Mouse (Mus musculus): ENCODE measurements around the gene Gramd1b. TPM values are rescaled to one million over a fixed set of nuclear protein-coding genes. Genes with fewer than 3 reads are reported as not detected.

The Gramd1b gene
- total and polyA plus RNA-seq, 2 experiments from 2014 or later, result 3.2 to 17.4 TPM

DNA sequence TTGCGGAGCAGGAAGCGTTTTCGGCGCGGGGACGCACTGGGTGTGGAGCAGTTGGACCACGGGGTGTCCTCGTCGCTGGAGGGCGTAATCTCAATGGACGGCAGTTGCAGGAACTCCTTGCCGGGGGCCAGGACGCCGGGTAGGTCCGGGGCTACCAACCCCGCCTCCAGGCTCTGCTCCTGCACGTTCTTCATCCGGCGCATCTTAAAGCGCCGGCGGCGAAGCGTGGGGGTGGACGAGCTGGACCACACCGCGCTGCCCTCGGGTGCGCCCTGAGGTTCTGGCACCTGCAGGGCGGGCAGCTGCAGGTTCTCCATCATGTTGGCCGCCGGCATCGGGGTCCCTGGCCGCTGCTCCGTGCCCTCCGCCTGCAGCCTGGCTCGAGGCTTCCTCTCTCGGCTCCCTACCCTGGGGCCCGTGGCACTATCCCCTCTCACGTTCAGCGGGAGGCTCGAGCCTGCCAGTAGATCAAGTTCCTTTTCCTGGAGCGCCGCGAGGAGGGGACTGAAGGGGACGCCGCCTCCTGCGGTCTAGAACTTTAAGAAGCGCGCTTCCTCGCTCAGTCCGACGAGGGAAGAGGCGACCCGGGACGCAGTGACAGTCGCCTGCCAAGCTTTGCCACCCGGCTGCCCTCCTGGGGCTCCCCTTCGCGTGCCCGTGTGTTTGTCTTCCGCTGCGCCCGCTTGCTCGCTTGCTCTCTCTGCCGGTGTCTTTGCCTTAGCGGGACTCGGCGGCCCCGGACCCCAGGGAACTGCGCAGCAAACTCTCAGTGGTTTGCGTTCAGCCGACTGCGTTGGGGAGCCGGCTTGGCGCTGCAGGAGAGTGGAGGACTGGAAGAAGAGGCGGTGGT lies 75.6 kb downstream of the Gramd1b start:
- Histone ChIP-seq H3K27me3 (ENCODE audit: control insufficient read depth, insufficient read depth, low read length) (no peaks in the 10 kb centered on the region), H3K4me1 (ENCODE audit: control insufficient read depth, insufficient read depth) (peaks cover 3% of the 10 kb centered on the region; the same call in 1 of the 2 replicates), H3K4me2 (ENCODE audit: low read depth, low read length) (peak overlapping the region; percentile 98), H3K4me3 (ENCODE audit: low read depth, low read length) (peak overlapping the region; percentile 74), H3K9me3 (replicated peaks; ENCODE audit: control insufficient read depth, low read length) (no peaks in the 10 kb centered on the region), H3K36me3 (replicated peaks; ENCODE audit: control insufficient read depth, insufficient read depth, low read length) (no peaks in the 10 kb centered on the region), H3K9ac (replicated peaks; ENCODE audit: low read depth, low read length) (peak overlapping the region; percentile 49), H3K27ac (ENCODE audit: low read depth) (peak overlapping the region; percentile 79)
- TF ChIP-seq CTCF (IDR thresholded peaks at IDR 0.05; ENCODE audit: low read depth), result no peak
- no peak for TF ChIP-seq EP300 (IDR thresholded peaks at IDR 0.05; ENCODE audit: low read depth)
- WGBS, result under 1% methylated on average over 77 of the region's 77 CpGs
- DNase-seq (ENCODE audit: low spot score) (peak; percentile 48), ATAC-seq (ENCODE audit: insufficient read depth, low read depth) (peak; percentile 55)

- H3K4me1 ChIP-seq (ENCODE audit: control insufficient read depth, insufficient read depth), result 0 out of 2 replicates have a peak, but pooled peaks cover 3% of the 10 kb centered on the region
- peak overlapping the region; percentile 74 for H3K4me3 ChIP-seq (ENCODE audit: low read depth, low read length)
- no peak for DNase-seq (ENCODE audit: low spot score)
- H3K9ac ChIP-seq (replicated peaks; ENCODE audit: low read depth, low read length), result peak overlapping the region; percentile 49
- peak overlapping the region; percentile 79; the same call in 1 of the 2 replicates for H3K27ac ChIP-seq (ENCODE audit: low read depth)
- ATAC-seq (ENCODE audit: insufficient read depth, low read depth), result no peak
- no peaks in the 10 kb centered on the region for H3K36me3 ChIP-seq (replicated peaks; ENCODE audit: control insufficient read depth, insufficient read depth, low read length)
- TF ChIP-seq EP300 (IDR thresholded peaks at IDR 0.05; ENCODE audit: low read depth), result no peak
- no peak for TF ChIP-seq CTCF (IDR thresholded peaks at IDR 0.05; ENCODE audit: low read depth)
- 2% methylated on average over 8 of the region's 8 CpGs for WGBS
- H3K4me2 ChIP-seq (ENCODE audit: low read depth, low read length), result peak overlapping the region; percentile 98
- no peaks in the 10 kb centered on the region for H3K27me3 ChIP-seq (ENCODE audit: control insufficient read depth, insufficient read depth, low read length)
- H3K9me3 ChIP-seq (replicated peaks; ENCODE audit: control insufficient read depth, low read length), result no peaks in the 10 kb centered on the region
These were observed 76.2 kb downstream of the Gramd1b start for GRCm38 (mm10) chr9:40455020-40455335.

- Histone ChIP-seq H3K4me1 (ENCODE audit: control insufficient read depth, insufficient read depth) (0 out of 2 replicates have a peak, but pooled peaks cover 4% of the 10 kb centered on the region), H3K9me3 (replicated peaks; ENCODE audit: control insufficient read depth, low read length) (no peaks in the 10 kb centered on the region), H3K27ac (ENCODE audit: low read depth) (no peak overlapping the region), H3K4me2 (ENCODE audit: low read depth, low read length) (peak overlapping the region; percentile 98), H3K4me3 (ENCODE audit: low read depth, low read length) (peak overlapping the region; percentile 74), H3K27me3 (ENCODE audit: control insufficient read depth, insufficient read depth, low read length) (no peaks in the 10 kb centered on the region), H3K9ac (replicated peaks; ENCODE audit: low read depth, low read length) (no peak overlapping the region), H3K36me3 (replicated peaks; ENCODE audit: control insufficient read depth, insufficient read depth, low read length) (no peaks in the 10 kb centered on the region)
- ATAC-seq (ENCODE audit: insufficient read depth, low read depth) (no peak), DNase-seq (ENCODE audit: low spot score) (no peak)
- 82% methylated on average over 6 of the region's 6 CpGs for WGBS
- TF ChIP-seq EP300 (IDR thresholded peaks at IDR 0.05; ENCODE audit: low read depth), result no peak
- no peak for TF ChIP-seq CTCF (IDR thresholded peaks at IDR 0.05; ENCODE audit: low read depth)
These were observed 77.3 kb downstream of the Gramd1b start for GRCm38 (mm10) chr9:40453889-40454288.

- ATAC-seq (ENCODE audit: insufficient read depth, low read depth), result no peak
These were observed 79.0 kb downstream of the Gramd1b start for GRCm38 (mm10) chr9:40452208-40452607.

DNA sequence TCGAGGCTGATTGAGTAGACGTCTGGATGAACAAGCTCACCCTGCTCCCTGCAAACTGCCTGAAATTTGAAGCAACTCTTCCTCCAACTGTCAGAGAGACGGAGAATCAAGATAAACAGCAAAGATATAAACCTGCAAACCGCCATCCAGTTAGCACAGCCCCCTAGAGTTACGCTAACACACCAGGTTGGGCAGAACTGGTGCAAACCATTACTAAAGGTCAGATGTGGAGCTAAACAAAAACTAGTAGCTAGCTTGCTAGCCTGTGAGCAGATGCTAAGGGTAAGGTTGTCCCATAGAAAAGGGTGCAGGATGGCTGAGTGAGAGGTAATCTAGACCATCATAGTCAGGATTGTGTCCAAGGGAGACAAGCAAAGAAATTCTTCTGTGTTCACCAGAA lies 80.4 kb downstream of the Gramd1b start:
- ATAC-seq (ENCODE audit: insufficient read depth, low read depth), result no peak
- Histone ChIP-seq H3K27me3 (ENCODE audit: control insufficient read depth, insufficient read depth, low read length) (no peaks in the 10 kb centered on the region), H3K9me3 (replicated peaks; ENCODE audit: control insufficient read depth, low read length) (no peaks in the 10 kb centered on the region), H3K27ac (ENCODE audit: low read depth) (no peak overlapping the region), H3K4me2 (ENCODE audit: low read depth, low read length) (no peak overlapping the region), H3K4me1 (ENCODE audit: control insufficient read depth, insufficient read depth) (0 out of 2 replicates have a peak, but pooled peaks cover 10% of the 10 kb centered on the region), H3K4me3 (ENCODE audit: low read depth, low read length) (no peak overlapping the region), H3K36me3 (replicated peaks; ENCODE audit: control insufficient read depth, insufficient read depth, low read length) (no peaks in the 10 kb centered on the region), H3K9ac (replicated peaks; ENCODE audit: low read depth, low read length) (no peak overlapping the region)
- 66% methylated on average over 5 of the region's 5 CpGs for WGBS
- DNase-seq (ENCODE audit: low spot score), result no peak
- no peak for TF ChIP-seq EP300 (IDR thresholded peaks at IDR 0.05; ENCODE audit: low read depth)
- TF ChIP-seq CTCF (IDR thresholded peaks at IDR 0.05; ENCODE audit: low read depth), result no peak

More at GRCm38 (mm10) chr9:40452208-40452607, 79.0 kb downstream of the Gramd1b start:
- H3K4me3 ChIP-seq (ENCODE audit: low read depth, low read length), result no peak overlapping the region
- no peak overlapping the region for H3K9ac ChIP-seq (replicated peaks; ENCODE audit: low read depth, low read length)
- H3K9me3 ChIP-seq (replicated peaks; ENCODE audit: control insufficient read depth, low read length), result no peaks in the 10 kb centered on the region
- no peaks in the 10 kb centered on the region for H3K27me3 ChIP-seq (ENCODE audit: control insufficient read depth, insufficient read depth, low read length)
- TF ChIP-seq CTCF (IDR thresholded peaks at IDR 0.05; ENCODE audit: low read depth) (peak; percentile 57), EP300 (IDR thresholded peaks at IDR 0.05; ENCODE audit: low read depth) (no peak)
- peak; percentile 27 for DNase-seq (ENCODE audit: low spot score)
- no peak overlapping the region for H3K27ac ChIP-seq (ENCODE audit: low read depth)
- H3K4me2 ChIP-seq (ENCODE audit: low read depth, low read length), result no peak overlapping the region
- 0 out of 2 replicates have a peak, but pooled peaks cover 10% of the 10 kb centered on the region for H3K4me1 ChIP-seq (ENCODE audit: control insufficient read depth, insufficient read depth)
- WGBS, result 48% methylated on average over 5 of the region's 5 CpGs
- no peaks in the 10 kb centered on the region for H3K36me3 ChIP-seq (replicated peaks; ENCODE audit: control insufficient read depth, insufficient read depth, low read length)

Measured in heart, postnatal 0 days (tissue).